Mouse (Mus musculus) urinary bladder, postnatal 36 days (tissue): ENCODE data around the gene Mypn.
A peak's percentile ranks its signal among the peaks of the same experiment; 100 is the strongest.

ENCODE experiments used
- DNase-seq, 2 experiments: peaks; one replicate each; pipeline ENCODE4 v3.0.0; 2022; ENCODE audit warnings: low spot score in 2 of 2, mixed read lengths in 1 of 2

Gene Mypn

GRCm38 (mm10) chr10:63113027-63113604 is 90.6 kb downstream of the Mypn start:
- no peak for DNase-seq

- DNase-seq = no peak
These were observed 103.1 kb downstream of the Mypn start for GRCm38 (mm10) chr10:63100657-63101056.

GRCm38 (mm10) chr10:63099941-63100562 is 103.7 kb downstream of the Mypn start:
- peak; percentile 11 to 22 for DNase-seq

- no peak for DNase-seq
These were observed 104.2 kb downstream of the Mypn start, which contains the start of gene Atoh7 for GRCm38 (mm10) chr10:63099521-63099920. TSS of gene Atoh7 (plus strand) at chr10:63099651.

GRCm38 (mm10) chr10:63098191-63098590 is 105.6 kb downstream of the Mypn start:
- DNase-seq = no peak

GRCm38 (mm10) chr10:63096757-63097156 is 107.0 kb downstream of the Mypn start:
- no peak for DNase-seq

- no peak for DNase-seq
These were observed 110.9 kb downstream of the Mypn start for GRCm38 (mm10) chr10:63092616-63093550.

- DNase-seq = no peak
These were observed 111.8 kb downstream of the Mypn start for GRCm38 (mm10) chr10:63091915-63092314.

GRCm38 (mm10) chr10:63089758-63090571 is 113.8 kb downstream of the Mypn start:
- DNase-seq = no peak

- no peak for DNase-seq
These were observed 114.5 kb downstream of the Mypn start for GRCm38 (mm10) chr10:63089103-63089757.

- DNase-seq = no peak
These were observed 117.4 kb downstream of the Mypn start for GRCm38 (mm10) chr10:63086304-63086703.

GRCm38 (mm10) chr10:63065988-63066387 is 137.8 kb downstream of the Mypn start:
- peak; percentile 66 to 80 for DNase-seq
